Mouse (Mus musculus): ENCODE results near the gene Ifnl3.

GRCm38 (mm10) chr7:28478854-28479253 lies 43.8 kb upstream of the Ifnl3 start:
- TF ChIP-seq POLR2A (IDR thresholded peaks at IDR 0.05; ENCODE audit: low read depth, low read length) (no peak), CTCF (IDR thresholded peaks at IDR 0.05; ENCODE audit: borderline replicate concordance, insufficient read depth, low read length) (no peak)
